Mouse (Mus musculus): ENCODE results near the gene Tctn1. TPM values are rescaled to one million over a fixed set of nuclear protein-coding genes. Genes with fewer than 3 reads are reported as not detected.
"Not testable (repeated sequence)": the region's sequence is repeated elsewhere in the genome, so short reads cannot be mapped to it uniquely, and the experiment has no call there.

The Tctn1 gene
- total RNA-seq, 1 experiment from 2014 or later = 2.0 TPM

DNA sequence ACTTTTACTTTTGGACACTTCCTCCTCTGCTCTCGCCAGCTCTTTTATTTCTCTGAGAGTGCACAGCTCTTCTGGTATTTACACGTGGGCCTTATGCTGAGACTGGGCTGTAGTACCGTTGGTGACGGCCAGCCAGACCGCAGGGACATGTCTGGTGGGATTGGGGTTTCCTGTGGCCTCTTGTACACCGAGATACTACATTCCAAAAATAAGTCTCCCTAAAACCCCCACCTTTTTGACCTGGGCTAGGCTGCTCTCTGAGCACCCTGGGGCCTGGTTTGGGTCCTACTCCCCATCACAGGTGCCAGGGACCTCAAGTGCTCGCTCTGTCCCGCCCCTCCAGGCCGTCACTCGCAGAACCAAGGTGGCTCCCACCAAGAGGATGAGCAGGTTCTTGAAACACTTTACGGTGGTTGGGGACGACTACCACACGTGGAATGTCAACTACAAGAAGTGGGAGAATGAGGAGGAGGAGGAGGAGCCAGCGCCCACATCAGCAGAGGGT is 31.1 kb downstream of the Tctn1 start:
- ATAC-seq (replicated peaks; ENCODE audit: insufficient number of reproducible peaks, low FRiP score, low TSS enrichment, poor library complexity, severe bottlenecking) = no peak

DNA sequence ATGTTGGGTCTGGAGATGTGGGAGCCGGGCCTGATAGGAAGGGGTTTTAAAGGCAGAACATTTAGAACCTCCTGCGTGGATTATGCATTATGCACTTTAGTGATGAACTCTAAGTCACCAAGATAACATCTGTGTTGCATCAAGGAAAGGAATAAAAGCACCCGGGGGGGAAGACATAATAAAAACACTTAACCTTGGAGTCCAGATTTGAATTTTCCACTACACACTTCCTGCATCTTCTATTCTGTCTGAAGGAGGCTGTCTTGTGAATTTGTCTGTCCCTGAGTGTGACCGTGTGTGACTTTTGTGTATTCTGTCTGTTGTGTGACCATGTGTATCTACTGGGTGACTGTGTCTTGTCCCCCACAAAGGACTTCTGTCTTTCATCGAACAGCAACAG is 32.3 kb downstream of the Tctn1 start:
- ATAC-seq (replicated peaks; ENCODE audit: insufficient number of reproducible peaks, low FRiP score, low TSS enrichment, poor library complexity, severe bottlenecking) = no peak

DNA sequence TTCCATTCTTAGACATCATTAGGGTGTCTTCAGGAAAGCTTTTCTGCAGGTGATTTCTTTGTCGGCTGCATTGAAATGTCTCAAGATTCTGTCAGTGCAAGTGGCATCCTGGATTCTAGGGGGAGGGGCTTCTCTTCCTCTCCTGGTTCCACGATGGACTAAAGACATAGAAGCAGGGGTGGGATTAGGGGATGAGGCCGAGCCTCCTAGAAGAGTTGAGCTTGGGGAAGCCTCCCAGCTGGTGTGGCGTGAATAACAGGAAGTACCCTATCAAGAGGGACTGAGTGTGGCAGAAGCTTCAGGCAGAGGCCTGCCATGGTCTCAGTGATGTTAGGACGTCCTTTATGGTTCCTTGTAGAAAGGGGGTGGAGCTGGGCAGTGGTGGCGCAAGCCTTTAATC is 32.8 kb downstream of the Tctn1 start:
- no peak for ATAC-seq (replicated peaks; ENCODE audit: insufficient number of reproducible peaks, low FRiP score, low TSS enrichment, poor library complexity, severe bottlenecking)

DNA sequence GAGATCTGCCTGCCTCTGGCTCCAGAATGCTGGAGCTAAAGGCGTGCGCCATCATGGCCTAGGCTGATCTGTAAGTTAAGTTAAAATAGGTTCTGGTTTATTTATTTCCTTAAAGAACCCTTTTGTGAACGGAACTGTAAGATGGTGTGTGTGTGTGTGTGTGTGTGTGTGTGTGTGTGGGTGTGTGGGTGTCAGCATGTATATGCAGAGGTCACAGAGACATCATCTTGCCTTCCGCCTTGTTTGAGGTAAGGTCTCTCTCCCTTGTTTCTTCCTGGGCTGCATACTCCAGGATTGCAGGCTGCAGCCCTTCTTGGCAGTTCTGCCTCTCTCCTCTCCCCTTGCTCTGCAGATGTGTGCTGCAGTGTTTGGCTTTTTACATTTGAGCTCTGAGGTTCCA is 33.4 kb downstream of the Tctn1 start:
- no peak for ATAC-seq (replicated peaks; ENCODE audit: insufficient number of reproducible peaks, low FRiP score, low TSS enrichment, poor library complexity, severe bottlenecking)

DNA sequence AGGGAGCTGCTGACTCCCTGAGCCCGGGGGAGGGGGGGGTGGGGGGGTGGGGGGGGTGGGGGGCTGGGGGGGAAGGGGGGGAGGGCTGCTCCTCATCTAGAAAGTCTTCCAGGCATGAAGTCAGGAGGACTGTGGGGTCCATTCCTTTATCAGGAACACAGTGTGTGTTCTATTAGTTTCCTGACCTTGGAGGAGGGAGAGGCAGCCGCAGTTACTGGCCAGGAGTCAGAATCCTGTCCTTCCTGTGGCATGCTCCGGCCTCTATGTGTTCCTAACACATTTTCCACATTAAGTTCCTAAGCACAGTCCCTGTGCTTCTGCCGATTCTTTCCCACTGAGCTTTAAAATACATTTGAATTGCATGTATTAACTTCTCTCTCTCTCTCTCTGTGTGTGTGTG is 35.5 kb downstream of the Tctn1 start:
- no peak for ATAC-seq (replicated peaks; ENCODE audit: insufficient number of reproducible peaks, low FRiP score, low TSS enrichment, poor library complexity, severe bottlenecking)

DNA sequence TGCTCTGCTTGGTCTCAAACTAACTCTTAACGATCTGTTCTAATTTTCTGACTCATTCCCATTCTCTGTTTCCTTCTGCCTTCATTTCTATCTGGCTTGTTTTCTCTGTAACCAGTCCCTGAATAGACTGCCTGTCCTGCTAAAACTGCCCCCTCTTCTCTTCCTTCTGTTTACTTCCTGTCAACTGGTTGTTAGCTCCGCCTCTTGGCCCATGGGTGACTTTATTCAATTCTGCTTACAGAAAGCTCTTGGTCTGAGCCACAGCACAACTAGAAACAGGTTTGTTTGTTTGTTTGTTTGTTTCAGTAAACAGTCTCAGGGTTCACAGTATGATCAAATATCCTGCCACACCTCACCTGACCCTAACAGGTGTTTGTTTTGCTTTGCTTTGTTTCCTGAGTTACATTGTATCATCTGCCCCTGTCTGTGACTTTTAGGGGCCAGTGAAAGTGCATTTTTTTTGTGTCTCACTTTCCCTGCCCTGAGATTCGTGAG is 35.9 kb downstream of the Tctn1 start:
- ATAC-seq (replicated peaks; ENCODE audit: insufficient number of reproducible peaks, low FRiP score, low TSS enrichment, poor library complexity, severe bottlenecking) = no peak

DNA sequence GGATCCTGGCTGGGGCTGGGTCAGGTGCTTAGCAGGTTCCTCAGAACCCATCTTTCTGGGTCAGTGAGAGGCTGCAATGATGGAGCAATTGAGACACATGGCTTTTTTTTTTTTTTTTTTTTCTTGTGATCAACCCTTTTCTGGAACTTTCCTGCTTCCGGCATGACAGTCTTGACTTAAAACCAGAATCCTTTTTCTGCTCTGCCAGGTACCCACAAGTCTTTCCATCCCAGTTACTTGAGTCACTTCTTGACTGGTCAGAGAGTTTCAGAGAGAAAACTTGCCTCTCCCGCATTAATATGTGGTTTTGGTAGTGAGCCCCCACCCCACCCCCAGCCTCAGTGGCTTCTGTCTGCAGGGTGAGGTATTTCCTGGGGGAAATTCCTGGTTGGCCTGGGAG is 40.0 kb downstream of the Tctn1 start:
- no peak for ATAC-seq (replicated peaks; ENCODE audit: insufficient number of reproducible peaks, low FRiP score, low TSS enrichment, poor library complexity, severe bottlenecking)

DNA sequence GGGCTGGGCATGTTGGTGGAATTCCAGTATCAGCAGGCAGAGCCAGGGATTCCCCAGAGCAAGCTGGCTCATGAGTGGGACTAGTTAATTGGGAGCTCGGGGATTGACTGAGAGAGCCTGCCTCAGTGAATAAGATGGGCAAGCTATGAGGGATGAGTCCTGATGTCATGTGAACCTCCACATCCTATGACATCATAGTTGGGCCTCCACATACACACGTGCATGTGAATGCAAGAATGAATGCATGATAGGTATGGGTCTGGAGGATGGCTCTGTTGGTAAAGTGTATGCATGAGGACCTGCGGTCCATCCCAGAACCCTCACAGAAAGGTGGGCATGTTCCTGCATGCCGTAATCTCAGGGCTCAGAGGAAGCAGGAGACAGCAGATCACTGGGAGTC is 43.2 kb downstream of the Tctn1 start:
- no peak for ATAC-seq (replicated peaks; ENCODE audit: insufficient number of reproducible peaks, low FRiP score, low TSS enrichment, poor library complexity, severe bottlenecking)

DNA sequence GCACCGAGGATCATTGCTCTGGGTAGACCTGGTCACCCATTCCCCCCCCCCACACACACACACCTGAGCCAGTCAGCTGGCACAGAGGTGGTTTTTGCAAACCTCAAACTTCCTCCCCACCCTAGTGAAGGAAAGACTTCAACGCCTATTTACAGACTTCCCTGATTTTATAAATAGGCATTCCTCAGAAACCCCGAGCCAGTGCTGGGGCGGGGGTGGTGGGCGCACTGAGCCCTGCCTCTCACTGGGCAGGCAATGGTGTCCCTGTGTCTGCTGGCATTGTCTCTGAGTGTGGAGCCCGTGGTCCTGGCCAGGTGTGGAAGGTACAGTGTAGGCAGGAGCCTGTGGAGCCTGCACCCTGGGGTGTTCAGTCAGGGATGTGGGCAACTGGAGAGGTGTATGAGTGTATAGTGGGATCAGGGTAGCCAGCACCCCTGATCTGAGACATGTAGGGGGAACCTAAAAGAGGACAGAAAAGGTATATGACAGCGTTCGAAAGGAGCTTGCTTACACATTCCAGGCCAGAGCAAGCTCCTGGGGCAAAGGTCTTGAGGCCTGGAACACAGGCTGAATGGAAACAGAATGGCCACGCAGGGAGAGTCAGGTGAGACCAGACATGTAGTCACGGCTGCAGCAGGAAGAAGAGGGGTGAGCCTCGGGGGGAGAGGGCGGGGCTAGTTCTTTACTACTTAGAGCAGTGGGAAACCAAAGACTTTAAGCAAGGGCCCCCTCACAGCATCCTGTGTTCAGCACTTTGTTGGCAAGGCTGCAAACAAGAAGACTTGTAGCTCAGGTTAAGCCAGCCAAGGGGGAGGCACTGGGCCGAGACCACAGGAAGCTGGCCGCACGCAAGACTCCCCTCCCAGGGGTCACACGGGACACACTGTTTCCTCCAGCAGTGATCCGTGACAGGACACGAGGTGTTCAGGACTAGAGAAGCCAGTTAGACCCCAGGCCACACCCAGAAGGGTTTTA is 44.3 kb downstream of the Tctn1 start:
- ATAC-seq (replicated peaks; ENCODE audit: insufficient number of reproducible peaks, low FRiP score, low TSS enrichment, poor library complexity, severe bottlenecking) = peak; percentile 30

DNA sequence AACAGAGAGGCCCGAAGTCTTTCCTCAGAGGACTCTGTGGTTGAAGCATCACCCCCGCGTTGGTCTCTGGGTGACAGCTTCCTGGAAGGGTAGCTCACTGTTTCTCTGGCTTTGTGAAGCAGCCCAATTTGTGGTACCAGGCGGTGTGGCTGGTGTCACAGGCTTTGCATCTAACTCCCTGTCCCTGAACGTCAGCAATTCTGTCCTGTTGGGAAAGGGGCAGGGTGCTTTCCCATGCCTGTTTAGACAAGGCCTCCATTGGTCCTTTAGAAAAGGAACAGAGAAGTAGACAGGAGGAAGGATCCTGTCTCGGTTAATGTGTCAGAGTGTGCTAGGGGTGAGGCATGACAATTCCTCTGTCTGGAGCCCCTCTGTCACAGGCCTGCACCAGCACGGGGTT is 45.3 kb downstream of the Tctn1 start:
- ATAC-seq (replicated peaks; ENCODE audit: insufficient number of reproducible peaks, low FRiP score, low TSS enrichment, poor library complexity, severe bottlenecking) = peak; percentile 32; the same call in 1 of the 2 replicates

DNA sequence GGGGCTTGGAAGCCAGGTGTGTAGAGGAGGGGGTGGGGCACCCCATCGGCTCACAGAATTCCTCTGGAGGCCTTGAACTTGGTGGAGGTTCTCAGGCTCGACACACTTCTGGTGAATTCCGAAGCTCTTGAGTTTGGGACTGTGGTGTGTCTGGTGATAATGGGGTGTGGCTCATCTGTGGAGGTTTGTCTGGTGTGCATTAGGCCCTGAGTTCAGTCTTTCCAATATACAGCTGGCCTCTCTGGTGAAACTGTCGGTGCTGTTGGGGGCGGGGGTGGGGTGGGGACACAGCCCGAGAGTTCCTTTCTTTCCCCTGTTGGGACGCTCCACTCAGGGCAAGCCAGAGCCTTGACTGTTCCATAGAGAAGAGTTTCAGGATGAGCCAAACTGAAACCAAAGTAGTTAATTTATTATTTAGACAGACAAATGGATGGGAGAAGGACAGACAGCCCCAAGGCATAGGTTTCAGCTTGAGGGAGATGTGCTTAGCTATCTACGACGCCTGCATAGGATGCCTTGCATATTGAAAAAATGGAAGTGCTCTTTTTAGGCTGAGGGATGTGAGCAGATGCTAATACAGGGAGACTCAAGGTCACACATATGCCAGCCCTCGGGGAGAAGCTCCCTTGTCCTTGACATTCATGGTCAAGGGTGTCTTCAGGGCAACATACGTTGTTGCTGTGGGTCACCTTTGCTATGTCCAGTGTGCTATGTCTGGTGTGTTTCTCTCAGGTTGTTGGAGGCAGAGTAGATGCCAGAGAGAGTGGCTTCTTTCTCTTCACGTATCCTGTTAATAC is 46.0 kb downstream of the Tctn1 start:
- ATAC-seq (replicated peaks; ENCODE audit: insufficient number of reproducible peaks, low FRiP score, low TSS enrichment, poor library complexity, severe bottlenecking) = no peak

DNA sequence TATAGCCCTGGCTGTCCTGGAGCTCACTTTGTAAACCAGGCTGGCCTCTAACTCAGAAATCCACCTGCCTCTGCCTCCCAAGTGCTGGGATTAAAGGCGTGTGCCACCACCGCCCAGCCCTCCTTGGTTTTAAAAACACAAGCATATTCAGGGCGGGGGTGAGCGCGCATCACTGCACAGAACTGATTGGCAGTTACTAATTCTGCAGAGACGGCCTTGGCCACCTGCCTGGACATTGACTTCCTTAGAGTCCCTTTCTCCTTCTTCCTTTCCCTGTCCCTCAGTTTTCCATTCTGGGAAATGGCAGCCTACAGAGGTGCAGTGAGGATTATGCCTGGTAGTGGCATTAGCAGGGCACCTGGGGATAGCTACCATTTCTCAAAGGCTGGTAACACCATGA is 46.6 kb downstream of the Tctn1 start:
- ATAC-seq (replicated peaks; ENCODE audit: insufficient number of reproducible peaks, low FRiP score, low TSS enrichment, poor library complexity, severe bottlenecking) = no peak

DNA sequence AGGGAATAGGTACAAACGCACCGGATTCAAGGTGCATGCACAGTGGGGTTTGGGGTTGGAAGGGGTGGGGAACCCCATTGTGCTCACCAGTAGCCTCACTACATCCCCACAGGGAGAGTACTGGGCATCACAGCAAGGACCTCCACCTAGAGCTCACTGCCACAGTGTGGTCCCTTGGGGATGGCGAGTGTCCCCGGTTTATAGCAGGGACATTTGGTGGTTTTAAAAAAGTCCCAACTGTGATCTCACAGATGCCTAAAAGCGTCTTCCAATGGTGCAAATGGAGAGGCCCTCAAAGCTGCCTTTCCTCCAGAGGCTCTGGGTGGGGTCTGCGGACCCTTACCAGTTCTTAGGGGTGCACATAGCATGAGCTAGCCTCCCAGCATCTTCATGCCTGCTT is 50.4 kb downstream of the Tctn1 start:
- no peak for ATAC-seq (replicated peaks; ENCODE audit: insufficient number of reproducible peaks, low FRiP score, low TSS enrichment, poor library complexity, severe bottlenecking)

DNA sequence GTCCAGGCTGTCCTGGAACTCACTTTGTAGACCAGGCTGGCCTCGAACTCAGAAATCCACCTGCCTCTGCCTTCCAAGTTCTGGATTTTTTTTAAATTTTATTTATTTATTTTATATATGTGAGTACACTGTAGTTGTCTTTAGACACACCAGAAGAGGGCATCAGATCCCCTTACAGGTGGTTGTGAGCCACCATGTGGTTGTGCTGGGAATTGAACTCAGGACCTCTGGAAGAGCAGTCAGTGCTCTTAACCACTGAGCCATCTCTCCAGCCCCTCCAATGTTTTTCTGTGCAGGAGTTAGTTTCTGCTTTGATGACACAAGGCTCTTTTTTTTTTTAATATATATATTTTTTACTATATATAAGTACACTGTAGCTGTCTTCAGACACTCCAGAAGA is 51.4 kb downstream of the Tctn1 start:
- ATAC-seq (replicated peaks; ENCODE audit: insufficient number of reproducible peaks, low FRiP score, low TSS enrichment, poor library complexity, severe bottlenecking) = not testable (repeated sequence)

DNA sequence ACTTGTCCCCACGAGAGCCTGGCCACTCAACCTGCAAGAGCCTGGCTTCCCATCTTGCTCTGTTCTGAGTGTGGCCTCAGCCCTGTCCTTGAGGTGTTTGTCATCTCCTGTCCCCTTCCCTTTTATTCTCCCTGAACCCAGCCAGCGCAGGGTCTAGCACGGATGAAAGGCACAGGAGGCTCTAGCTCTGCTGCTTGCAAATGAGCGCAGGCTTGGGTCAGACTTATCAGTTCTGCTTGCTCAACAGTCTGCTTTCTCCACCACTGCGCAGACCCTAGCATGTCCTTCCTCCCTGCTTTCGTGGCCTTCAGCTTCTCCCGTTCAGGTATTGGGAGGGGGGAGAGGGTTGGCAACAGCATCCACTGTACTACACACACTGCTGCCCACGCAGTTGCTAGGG is 52.1 kb downstream of the Tctn1 start:
- ATAC-seq (replicated peaks; ENCODE audit: insufficient number of reproducible peaks, low FRiP score, low TSS enrichment, poor library complexity, severe bottlenecking) = no peak

DNA sequence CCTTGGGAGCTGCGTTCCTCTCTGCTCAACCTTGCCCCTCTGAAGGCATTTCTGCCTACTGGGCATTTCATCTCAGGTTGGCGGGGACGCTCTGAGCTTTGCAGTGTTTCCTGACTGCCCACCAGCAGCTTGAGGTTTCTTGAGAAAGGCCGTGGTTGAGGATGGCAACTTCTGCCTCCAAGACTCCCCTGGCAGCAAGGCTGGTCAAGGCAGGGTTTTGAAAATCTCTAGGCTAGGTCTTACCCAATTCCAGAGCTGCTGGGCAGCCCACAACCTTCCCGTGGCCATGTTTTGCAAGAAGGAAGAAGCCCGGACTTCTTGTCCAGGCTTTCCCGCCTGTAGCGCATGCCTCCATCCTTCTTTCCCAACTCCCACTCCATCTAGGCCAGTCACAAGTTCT is 53.4 kb downstream of the Tctn1 start:
- ATAC-seq (replicated peaks; ENCODE audit: insufficient number of reproducible peaks, low FRiP score, low TSS enrichment, poor library complexity, severe bottlenecking) = no peak

DNA sequence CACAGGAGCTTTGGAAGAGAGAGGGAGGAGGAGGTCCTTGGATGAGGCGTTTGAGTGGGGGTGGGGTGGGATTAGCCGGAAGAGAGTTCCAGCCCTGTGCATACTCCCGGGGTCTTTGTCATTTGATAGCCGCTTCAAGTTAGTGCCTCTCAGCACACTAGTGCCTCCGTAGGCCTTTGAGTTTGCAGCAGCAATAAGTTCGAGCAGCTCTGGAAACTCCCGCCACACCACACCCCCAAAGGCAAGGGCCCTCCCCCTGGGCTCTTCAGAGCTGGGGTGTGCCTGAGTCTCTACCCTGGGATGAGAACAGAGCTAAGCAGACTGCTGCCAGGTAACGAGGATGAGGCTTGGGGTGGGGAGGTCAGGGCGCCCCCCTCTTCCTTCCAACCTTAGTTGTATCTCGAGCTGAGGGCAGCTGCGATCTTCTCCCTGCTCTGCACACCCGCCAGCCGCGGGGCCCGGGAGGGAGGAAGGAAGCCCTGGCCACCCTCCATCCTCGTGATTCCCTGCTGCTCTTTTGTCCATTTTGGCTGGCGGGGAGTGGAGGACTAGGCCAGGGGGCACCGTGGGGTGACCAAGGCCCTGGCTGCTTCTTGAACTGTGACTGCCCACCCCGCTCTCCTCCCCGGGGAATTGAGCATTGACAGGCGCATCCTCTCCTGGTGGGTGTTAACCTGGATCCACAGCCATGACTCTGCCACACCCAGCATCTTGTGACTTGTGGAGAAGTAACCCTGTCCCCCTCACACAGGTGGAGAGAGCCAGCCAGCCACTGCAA is 54.5 kb downstream of the Tctn1 start:
- peak; percentile 57 for ATAC-seq (replicated peaks; ENCODE audit: insufficient number of reproducible peaks, low FRiP score, low TSS enrichment, poor library complexity, severe bottlenecking)

DNA sequence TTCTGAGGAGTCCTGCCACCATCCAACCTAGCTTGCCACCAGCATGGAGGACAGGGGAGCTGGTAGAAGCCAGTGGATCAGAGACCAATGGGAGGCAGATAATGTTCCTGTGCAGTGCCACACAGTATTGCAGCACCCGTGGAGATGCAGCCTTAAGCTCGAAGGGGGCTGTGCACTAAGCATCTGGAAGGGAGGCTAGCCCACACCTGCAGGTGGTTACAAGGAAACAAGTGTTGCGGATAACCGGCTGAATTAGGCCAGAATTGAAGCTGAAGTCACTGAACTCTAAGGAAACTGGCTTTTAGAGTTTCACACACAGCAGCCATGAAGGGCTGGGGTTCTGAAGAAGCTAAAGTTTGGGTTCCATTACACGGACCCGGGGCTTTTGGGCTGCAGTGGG is 55.4 kb downstream of the Tctn1 start:
- no peak for ATAC-seq (replicated peaks; ENCODE audit: insufficient number of reproducible peaks, low FRiP score, low TSS enrichment, poor library complexity, severe bottlenecking)

DNA sequence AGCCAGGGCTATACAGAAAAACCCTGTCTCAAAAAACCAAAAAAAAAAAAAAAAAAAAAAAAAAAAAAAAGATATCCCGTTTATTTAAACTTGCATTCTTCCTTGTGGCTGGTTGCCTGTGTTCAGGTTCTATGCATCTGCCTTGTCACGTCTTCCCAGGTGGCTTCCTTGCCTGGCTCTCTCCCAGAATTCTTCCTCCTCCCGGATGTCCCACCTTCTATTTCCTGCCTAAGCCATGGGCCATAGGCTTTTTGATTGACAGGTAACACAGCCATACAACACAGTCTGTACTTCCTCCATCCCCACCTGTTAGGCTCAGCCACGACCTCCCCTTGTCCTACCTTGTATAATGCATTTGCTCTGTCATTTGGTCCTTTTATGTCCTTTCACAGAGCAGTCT is 57.8 kb downstream of the Tctn1 start, which contains the start of gene Hvcn1:
Gene Hvcn1 (plus strand): TSS at position 330 of the 400 bp plus-strand sequence.
- ATAC-seq (replicated peaks; ENCODE audit: insufficient number of reproducible peaks, low FRiP score, low TSS enrichment, poor library complexity, severe bottlenecking) = no peak
